Mouse (Mus musculus) heart, adult 8-10 months (tissue): Measurements from ENCODE around the gene Tuba3b. TPM values are rescaled to one million over a fixed set of nuclear protein-coding genes. Genes with fewer than 3 reads are reported as not detected.

Experiments used
- DNase-seq: peaks from one replicate; pipeline ENCODE4 v3.0.0; 2022; ENCODE audit warnings: low spot score
- total RNA-seq, 4 experiments: library from RNA; stranded (reverse); gene quantifications; 2 replicates each; pipeline ENCODE4 v1.2.4; 2022

Tuba3b gene
- under 1 TPM in 3 of 4 experiments, not detected in 1; 0.14 to 0.22 (median 0.19) TPM for total RNA-seq

DNA sequence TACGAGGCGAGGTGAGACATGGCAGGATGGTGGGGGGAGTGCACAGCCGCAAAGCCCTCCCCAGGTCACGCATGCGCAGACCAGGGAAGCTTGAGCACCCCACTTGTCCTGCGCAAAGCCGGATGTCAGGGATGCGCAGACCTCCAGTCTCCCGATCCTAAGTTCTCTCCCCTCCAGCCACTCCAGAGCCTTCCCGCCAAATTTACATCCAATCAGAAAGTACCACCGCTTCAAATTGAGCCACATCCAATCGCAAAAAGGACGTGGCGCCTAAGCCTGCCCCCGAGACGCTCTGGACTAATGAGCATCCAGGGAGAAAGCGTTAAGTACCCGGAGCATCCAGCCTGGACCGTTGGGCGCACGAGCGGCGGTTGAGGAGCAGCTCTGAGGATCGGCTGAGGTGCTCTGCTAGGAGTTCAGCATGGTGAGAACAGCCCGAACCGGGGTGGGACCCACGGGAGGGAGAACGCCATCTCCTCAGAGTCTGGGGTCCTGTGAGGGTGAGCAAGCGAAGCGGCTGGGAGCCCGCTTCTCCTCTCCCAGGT is at the start of gene Tuba3b:
TSS of gene Tuba3b (plus strand) at position 92 of the 545 bp plus-strand sequence.
- DNase-seq: no peak

DNA sequence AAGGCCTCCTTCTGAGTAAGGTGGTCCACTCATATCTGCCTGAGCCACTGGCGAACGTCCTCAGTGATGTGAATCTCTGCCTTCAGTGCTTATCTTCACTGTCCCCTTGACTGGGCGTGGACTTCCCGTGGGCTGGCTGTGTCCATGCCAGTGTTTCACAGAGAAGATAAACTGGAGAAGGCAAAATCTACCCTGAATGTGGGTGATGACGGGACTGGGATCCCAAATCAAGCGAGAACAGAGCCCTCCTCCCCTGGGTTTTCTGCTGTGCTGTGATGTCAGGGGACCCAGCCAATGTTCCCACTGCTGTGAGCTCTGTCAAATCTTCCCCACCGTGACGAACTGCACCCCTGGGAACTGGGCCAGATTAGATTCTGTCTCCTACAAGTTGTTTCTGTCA is 48.3 kb upstream of the Tuba3b start:
- DNase-seq: no peak

DNA sequence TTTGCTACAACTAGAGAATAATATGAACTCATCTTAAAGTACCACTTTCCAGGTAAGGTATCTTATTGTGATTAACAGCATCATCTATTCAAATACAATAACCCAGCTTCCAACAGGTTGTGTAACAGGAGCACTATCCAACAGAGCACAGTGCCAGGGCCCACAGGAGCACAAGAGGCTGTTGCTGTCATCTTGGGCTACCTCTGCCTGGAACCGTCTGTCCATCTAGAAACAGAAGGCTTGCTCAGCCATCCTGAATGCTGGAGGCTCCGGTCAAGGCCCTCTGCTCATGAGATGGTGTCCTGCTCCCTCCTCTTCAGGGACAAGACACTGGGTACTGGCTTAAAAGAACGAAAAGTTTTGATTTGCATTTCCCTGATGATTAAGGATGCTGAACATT is 47.7 kb upstream of the Tuba3b start:
- no peak for DNase-seq

DNA sequence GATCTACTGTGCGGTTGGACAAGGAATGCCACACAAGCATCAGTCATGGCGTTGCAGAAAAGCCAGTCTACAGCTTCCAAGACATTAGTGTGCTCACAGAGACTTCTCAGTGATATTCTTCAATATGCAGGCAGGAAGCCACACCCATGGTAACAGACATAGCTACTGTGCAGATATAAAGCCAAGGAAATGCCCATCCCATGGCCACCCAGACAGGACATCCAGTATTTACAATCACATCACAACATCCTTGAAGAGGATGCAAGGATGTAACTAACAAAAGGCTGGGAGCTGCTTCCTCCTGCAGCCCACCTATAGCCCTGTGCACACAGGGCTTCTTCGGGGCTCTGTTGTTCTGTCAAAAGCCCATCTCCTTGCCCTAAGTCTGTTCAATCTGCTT is 46.9 kb upstream of the Tuba3b start:
- DNase-seq: no peak

DNA sequence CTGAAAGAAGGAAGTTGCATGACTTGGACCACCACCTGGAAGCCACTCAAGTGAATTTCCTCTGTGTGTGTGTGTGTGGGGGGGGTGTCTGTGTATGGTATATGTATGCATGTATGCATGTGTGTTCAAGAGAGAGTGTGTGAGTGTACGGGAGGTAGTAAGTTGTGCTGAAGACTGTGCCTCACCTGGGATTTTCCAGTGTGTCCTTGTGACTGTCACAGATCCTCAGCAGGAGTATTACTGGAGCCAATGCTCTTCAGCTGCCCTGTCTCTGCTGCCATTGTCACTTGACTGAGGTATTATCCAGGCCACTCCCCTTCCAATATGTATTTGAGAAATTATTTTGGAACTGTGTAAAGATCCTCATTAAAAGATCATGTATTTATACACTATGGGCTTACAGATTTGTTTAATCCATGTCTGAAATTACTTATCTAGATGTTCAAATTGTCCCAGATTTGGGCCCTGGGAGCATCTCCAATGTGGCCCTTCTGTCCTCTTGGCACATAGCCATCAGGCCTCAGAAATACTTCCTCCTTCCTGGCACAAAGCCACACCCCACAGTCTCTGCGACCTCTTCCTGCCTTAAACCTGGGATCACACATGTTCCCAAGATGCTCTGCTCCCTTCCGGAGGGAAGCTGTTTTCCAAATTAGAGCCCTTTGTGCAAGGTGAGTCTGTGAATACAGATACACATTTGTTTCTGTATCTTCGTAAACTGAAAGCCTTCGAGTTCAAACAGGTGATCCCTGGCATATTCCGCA is 42.1 kb upstream of the Tuba3b start:
- no peak for DNase-seq

DNA sequence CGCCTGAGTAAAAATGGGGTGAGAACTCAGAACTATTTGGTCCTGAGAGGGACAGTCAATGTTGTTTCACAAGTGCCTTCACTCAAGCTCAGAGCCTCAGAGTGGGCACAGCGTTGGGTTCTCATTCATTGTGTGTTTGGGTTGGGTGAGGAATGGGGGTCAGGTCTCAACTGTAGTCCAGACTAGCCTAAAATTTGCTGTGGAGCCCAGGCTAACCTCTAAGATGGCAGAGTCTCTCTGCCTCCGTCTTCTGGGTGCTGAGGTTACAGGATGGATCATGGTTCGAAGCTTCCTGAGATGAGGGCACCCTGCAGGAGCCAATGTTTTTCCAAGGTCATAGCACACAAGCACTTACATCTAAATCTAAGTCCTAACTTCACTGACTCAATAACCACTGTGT is 38.8 kb upstream of the Tuba3b start:
- no peak for DNase-seq

DNA sequence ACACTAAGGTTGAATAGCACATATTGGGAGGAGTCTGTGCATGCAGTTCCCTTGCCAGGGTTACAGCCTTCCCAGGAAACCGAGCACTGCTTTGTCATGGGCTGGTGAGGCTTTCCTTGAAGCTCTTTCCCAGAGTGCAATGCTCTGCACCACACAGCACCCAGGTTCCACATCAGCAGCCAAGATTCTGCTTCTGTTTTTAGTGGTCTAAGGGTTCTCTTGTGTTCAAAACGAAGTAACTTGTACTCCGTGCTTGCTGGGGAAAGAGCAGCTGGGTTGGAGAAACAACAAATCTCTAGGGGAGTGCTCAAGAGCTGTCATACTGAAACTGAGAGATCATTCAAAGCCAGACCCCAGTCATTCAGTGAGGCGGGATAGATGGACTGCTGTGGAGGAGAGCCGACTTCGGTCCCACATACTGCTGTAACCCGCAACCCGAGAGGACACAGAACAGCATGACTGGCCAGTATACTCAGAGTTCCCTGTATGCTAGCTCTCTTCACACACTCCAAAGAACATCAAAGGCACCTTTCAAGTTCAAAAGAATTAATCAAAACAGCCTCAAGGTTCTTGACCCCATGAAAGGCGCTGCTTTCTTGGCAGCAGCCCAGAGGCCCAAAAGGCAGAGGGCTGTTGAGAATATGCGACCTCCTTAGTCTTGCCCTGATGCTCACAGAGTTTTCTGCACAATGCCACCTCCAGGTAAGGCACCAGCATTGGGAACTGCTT is 36.9 kb upstream of the Tuba3b start:
- DNase-seq: no peak

DNA sequence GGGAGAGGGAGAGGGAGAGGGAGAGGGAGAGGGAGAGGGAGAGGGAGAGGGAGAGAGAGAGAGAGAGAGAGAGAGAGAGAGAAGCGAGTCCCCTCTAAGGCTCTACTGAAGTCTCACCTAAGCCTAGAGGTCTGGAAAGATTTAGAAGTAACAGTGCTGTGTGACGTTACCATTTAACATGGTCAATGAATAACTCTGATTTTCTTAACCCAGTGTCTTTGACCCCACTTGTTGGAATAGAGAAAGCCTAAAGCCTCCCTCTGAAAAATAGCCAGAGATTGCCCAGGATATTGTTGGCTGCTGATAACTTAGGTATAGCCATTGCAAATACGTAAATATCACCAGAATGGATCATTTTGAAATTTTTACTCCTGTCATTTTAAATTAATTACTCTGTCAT is 35.8 kb upstream of the Tuba3b start:
- DNase-seq: no peak

DNA sequence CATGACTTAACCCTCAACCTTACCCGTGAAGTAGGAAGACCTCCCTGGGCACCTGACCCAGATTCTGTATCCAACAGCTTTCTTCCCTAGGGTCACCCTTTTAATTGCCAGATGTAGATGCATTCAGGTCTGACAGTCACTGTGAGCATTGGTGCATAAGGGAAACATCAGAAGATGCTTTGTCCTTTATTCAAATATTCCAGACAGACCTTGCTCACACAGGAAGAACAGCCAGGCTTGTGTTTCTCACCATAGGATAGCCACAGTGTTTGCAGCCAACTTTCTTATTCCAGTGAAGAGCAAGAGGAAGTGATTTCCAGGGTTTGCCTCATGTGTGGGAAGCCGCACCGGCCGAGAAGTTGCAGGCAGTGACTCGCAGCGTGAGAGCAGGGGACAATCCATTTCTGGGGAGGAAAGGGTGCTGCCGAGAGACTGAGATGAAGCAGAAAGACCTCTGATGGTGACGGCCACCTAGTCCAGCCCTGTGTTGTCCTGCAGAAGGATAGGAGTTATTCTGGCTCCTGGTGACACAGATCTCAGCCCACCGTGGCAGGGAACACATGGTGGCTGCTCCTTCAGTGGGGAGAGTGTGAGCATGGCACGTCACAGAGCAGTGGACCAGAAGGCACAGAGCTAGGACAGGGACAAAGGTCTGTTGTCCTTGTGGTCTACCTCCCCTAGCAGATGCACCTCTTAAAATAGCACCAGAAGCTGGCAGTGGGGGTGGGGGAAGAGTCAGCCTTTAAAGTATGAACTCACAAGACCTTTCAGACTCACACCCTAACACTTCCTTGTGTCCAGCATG is 34.0 kb upstream of the Tuba3b start:
- no peak for DNase-seq

DNA sequence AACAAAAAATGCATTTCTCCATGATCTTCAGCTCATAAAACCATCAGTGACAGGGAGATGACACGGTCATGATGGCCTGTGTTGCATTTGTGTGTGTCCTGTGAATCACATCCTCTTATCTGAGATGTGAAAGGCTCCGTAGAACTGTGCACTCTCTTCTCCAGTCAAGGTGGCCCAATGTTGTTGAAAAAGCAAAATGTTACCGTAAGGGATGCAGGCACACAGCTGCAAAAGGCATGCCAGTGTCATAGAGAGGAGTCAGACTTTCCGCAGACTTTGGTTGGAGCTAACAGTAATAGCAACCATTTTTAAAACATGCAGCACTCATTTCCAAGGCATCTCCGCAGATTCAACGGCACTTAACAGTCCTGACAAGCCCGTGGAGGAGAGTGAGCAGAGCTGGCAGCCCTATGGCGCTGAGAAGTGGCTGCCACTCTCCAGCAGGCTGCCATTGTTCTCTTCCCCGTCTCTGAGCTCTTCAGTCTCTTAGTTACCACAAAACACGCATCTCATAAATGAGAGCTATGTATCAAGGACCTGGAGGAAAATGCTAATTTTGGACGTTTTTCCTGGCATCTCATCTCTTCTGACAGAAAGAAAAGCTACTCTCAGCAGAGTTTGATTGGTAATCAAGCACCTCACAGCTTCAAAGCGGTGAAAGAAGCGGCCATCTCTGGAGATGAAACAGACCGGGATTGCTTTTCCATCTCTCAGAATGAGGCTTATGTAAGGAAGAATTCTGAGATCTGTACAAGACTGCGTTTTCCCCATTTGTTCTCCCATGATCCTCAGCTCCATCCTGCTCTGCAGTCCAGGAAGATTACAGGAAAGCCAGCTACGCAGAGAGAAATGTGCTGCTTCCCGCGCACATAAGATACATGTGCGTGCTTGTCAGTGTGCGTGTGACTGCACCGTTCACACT is 30.2 kb upstream of the Tuba3b start:
- no peak for DNase-seq

DNA sequence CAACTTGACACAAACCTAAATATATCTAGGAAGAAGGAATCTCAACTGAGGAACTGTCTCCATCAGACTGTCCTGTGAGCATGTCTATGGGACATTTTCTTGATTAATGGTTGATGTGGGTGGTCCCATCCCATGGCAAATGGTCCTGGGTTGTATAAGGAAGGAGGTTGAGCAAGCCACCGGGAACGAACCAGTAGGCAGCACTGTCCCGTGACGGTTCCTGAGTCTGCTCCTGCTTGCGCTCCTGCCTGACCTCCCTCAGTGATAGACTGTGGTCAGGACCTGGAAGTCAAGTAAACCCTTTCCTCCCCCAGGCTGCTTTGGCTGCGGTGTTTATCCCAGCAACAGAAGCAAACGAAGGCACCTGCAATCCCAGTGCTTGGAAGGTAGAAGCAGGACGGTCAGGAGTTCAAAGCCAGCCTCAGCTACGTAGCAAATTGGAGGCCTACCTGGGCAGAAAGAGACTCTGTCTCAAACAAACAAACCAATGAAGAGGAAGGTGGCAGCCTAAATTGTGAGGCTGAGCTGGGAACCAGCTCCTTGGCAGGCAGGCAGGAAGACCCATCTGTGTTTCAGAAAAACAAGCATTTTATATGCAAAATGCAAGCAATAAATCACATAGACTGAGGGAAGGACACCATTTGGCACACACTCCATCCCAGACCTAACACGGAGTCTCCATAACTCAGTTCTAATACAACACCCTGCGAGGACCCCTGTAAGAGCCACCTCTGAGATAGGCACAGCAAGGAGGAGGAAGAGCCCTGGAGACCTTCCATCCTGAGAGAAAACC is 24.9 kb upstream of the Tuba3b start:
- no peak for DNase-seq

DNA sequence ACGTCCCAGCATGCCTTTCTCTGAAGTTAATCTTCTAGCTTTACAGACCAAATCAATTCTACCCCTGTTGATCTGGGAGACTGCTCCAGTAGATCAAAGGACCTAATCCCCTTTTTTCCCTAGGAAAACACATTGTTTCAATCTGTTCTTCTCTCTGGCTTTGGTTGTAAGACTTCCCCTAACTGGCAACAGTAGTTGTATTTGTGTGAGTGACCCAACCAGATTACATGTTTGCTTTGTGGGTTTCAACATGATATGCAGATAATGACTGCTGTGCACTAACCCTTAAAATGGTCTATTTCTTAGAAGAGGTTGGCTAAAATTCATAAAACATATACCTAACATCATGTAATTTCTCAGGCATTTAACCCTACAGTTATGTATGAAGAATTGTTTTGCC is 24.0 kb upstream of the Tuba3b start:
- DNase-seq: no peak

DNA sequence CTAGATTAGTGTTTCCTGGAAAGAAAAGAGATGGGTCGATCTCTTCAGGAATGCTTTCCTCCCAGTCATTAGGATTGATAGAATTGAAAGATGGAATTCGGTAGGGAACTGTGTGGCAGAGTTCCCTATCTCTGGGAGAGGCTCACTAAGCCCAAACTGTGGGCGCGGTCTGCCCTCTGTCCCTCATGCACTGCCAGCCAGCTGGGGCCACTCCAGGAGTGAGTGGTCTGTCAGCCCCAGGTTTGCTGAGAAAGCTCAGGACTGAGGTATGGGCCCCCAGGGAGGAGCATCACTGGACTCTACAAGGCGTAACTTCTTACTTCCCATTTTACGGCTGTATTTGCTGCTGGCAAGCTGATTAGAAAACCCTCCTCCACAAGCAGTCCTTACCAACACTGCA is 23.5 kb upstream of the Tuba3b start:
- DNase-seq: no peak

DNA sequence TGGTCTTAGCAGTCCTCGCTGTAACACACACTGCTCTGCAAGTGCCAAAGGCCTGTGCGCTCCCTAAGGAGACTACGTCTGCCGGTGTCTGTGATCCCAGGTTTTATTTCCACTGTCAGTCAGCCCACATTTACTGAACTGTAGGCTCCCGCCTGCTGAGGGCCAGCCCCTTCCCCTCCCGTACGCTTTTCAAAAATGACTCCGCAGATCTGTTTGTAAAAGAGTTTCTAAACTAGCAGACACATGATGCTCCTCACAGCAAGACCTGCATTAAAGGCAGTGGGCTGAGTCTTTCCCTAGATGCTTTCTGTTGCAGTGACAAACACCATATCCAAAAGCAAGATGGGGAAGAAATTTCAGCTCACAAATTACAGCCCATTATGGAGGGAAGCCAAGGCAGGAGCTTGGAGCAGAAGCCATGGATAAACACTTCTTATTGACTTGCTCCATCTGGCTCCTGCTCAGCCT is 23.0 kb upstream of the Tuba3b start:
- DNase-seq: no peak

DNA sequence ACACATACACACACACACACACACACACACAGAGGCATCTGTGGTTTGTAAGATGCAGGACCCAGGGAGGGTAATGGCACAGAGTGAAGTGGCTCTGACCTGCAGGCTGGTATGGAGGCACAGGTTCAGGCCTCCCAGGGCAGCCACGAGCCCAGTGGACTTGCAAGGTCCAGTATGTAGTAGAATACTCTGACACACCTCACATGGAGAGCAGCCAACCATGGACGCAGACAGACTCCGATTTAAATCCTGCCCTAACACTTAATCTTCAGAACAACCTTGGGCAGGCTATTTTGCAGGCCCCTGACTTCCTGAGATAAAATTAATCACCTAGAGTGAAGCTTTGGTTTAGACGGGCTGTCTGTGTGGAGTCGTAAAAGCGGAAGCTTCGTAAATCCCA is 21.6 kb upstream of the Tuba3b start:
- DNase-seq: no peak

DNA sequence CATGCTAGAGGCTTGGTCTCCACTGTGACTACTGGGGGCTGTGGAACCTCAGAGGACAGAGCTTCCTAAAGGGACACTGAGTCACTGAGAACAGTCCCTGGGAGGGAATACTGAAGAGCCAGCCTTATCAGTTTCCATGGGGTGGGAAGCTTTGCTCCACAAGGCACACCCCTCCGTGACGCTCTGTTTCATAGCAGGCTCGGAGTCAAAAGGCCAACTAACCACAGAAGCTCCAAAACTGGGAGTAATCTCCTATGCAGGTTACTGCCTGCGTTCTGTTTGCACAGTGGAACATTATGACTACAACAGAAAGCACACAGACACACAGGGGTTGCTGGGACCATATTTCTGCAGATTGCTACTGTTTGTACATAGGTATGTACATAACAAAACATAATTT is 19.7 kb upstream of the Tuba3b start:
- no peak for DNase-seq

DNA sequence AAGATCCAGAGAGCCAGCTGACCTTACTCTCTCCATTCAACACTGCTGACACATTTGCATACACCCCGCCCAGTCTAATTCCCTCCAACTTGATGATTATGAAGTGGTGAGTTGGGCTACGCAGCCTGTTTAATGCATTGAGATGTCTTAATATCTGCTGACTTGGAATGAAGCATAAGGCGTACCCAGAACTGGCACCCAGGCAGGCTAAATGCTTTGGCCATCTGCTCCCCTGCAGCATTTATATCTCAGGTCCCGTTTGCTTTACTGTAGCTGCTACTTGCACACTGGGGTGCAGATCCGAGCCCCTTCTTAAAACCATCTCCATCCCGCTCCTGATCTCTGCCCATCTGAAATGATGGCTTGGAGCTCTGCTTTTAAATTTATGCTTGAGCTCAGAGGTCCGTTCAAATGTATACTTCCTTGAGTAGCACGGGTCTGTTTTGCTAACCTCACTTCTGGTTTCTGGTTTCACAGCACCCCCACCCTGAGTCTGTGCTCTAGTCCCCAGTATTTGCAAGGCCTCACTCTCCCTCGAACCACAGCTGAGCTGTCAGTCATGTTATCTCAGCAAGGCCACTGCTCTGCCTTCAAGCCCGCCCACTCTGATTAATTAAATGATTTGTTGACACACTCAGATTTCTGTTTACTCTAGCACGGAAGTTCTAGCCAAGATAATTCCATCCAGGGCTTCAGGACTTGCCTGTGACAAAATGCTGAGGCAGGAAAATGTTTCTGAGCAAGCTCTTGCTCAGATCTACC is 16.6 kb upstream of the Tuba3b start:
- DNase-seq: no peak

DNA sequence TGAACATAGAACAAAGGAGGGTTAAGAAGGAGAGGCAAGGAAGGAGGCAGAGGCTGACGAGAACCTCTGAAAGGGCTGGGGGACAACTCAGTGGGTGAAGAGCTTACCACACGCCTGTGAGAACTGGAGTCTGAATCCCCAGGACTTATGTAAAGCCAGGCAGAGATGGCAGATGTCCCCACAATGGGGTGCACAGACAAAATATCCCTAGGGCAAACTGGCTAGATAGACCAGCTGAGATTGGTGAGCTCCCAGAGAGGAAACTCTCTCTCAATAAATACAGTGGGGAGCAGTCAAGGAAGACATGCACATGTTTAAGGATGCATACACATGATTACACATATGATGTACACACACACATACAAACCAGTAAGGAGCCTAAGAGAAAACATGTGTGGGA is 11.4 kb upstream of the Tuba3b start:
- no peak for DNase-seq

DNA sequence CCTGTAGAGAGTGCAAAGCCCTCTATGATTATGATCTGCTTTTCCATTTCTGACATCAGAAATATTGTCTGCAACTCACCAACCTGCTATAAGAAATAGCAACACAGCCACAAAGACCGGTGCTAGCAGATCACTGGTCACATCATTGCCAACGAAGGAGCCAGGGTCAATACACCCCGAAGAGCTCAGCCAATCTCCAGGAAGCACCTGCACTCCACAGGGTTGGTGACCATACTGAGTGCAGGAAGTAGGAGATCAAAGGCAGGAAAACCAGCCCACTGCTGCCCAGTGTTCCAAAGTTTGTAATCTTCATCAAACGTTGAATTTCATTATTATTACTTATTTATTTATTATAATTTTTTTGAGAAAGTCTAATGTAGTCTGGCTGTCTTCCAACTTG is 10.9 kb upstream of the Tuba3b start:
- no peak for DNase-seq
